15 mouse cellular contexts compared by ENCODE assay signal in genomic region chr11:78136132-78136531, GRCm38 (mm10).
"Had no signal": no experiment of that assay in that cellular context is flagged by ENCODE, and none has a peak within 500 bp of the region (broad histone marks: within the 10 kb centered on the region; RNA-seq: fewer than 3 reads in every experiment).

No protein-coding gene starts in this region.

- H3K36me3 ChIP-seq: lung, embryonic 15.5 days; midbrain, embryonic 15.5 days; neural tube, embryonic 12.5 days had no signal

- DNase-seq: lung, adult 2 months; lung, postnatal 14 days; lung, postnatal 36 days; right cerebral cortex, postnatal 14 days; thymus, adult 18-20 months; thymus, postnatal 14 days; thymus, postnatal 36 days had no signal

- H3K9ac ChIP-seq: liver, embryonic 14.5 days; lung, embryonic 15.5 days; midbrain, embryonic 13.5 days; midbrain, embryonic 15.5 days; neural tube, embryonic 12.5 days had no signal

- H3K9me3 ChIP-seq: lung, embryonic 15.5 days; midbrain, embryonic 13.5 days; midbrain, embryonic 15.5 days; neural tube, embryonic 12.5 days had no signal

- ATAC-seq: lung, postnatal 0 days; midbrain, embryonic 13.5 days; midbrain, embryonic 15.5 days had no signal

- H3K27me3 ChIP-seq: lung, embryonic 15.5 days; midbrain, embryonic 13.5 days; midbrain, embryonic 15.5 days; neural tube, embryonic 12.5 days had no signal

- H3K4me3 ChIP-seq: lung, embryonic 15.5 days; midbrain, embryonic 13.5 days; midbrain, embryonic 15.5 days; neural tube, embryonic 12.5 days had no signal

- H3K27ac ChIP-seq: liver, embryonic 14.5 days; lung, embryonic 15.5 days; macrophage; midbrain, embryonic 13.5 days; midbrain, embryonic 15.5 days; neural tube, embryonic 12.5 days had no signal

- H3K4me2 ChIP-seq: lung, embryonic 15.5 days; midbrain, embryonic 11.5 days; midbrain, embryonic 13.5 days; midbrain, embryonic 15.5 days; neural tube, embryonic 12.5 days had no signal

- H3K4me1 ChIP-seq: lung, embryonic 15.5 days; midbrain, embryonic 13.5 days; midbrain, embryonic 15.5 days; neural tube, embryonic 12.5 days had no signal
